Comparison of ENCODE assay signal across 9 mouse cellular contexts in the genomic region with DNA sequence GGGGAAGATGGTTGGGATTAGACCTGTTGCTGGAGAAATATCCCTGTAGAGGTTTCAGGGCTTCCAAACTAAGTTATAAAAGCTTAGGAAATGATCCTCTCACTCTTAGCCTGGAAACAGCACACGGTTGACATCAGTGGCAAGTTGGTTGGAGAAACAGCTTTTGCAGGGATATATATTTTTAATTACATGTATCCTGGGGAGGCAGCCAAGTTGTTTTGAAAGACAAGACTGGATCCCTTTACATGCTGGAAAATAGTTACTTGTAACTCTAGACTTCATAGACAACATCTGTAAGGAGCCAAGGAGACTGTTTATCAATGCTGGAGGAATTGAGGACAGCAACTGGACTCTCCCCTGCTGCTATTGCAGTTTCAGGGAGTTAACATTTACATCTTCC. TPM values are rescaled to one million over a fixed set of nuclear protein-coding genes. Genes with fewer than 3 reads are reported as not detected.
DNase-seq lines count a peak whose midpoint lies in the region; ATAC-seq lines count a peak whose summit lies in the region.
"Had no signal": no experiment of that assay in that cellular context is flagged by ENCODE, and none has a peak within 500 bp of the region (broad histone marks: within the 10 kb centered on the region; RNA-seq: fewer than 3 reads in every experiment).

No protein-coding gene starts in this region.

- H3K4me3 ChIP-seq in lung, embryonic 15.5 days, result peak overlapping the region; percentile 33
- H3K4me3 ChIP-seq in intestine, embryonic 16.5 days (ENCODE audit: low read length), result peak overlapping the region; percentile 37

- peaks cover 23% of the 10 kb centered on the region for H3K4me1 ChIP-seq in lung, embryonic 15.5 days
- peaks cover 28% of the 10 kb centered on the region for H3K4me1 ChIP-seq in intestine, embryonic 16.5 days (ENCODE audit: control insufficient read depth, insufficient read depth, low read length)

- H3K4me2 ChIP-seq in lung, embryonic 15.5 days, result peak overlapping the region; percentile 44
- H3K4me2 ChIP-seq in intestine, embryonic 16.5 days (ENCODE audit: low read depth, low read length), result peak overlapping the region; percentile 38

- DNase-seq in heart, adult 11 months, result peak; percentile 83
- no peak for DNase-seq in heart, adult 9 months (ENCODE audit: low spot score in 2 of 2)
- no peak for DNase-seq in lung, postnatal 4 days
- DNase-seq in skeletal muscle tissue, adult 2 months (ENCODE audit: low read depth, low spot score), result peak; percentile 52
- DNase-seq in left cerebral cortex, adult 8-10 months (ENCODE audit: low spot score in 2 of 2), result no peak
- DNase-seq: cerebellum, adult 9-10 months had no signal

- peak overlapping the region; percentile 19; the same call in 1 of the 2 replicates for H3K9ac ChIP-seq in lung, embryonic 15.5 days
- H3K9ac ChIP-seq in intestine, embryonic 16.5 days (ENCODE audit: low read depth, low read length), result peak overlapping the region; percentile 52; the same call in 1 of the 2 replicates

- H3K36me3 ChIP-seq in lung, embryonic 15.5 days, result 0 out of 2 replicates have a peak, but pooled peaks cover 4% of the 10 kb centered on the region
- no peaks in the 10 kb centered on the region for H3K36me3 ChIP-seq in intestine, embryonic 16.5 days (ENCODE audit: control insufficient read depth, insufficient read depth, low read length)

- peaks cover 6% of the 10 kb centered on the region; the same call in 1 of the 2 replicates for H3K27me3 ChIP-seq in lung, embryonic 15.5 days
- no peaks in the 10 kb centered on the region for H3K27me3 ChIP-seq in intestine, embryonic 16.5 days (replicated peaks; ENCODE audit: control insufficient read depth, insufficient read depth, low read length)

- no peaks in the 10 kb centered on the region for H3K9me3 ChIP-seq in lung, embryonic 15.5 days
- H3K9me3 ChIP-seq in intestine, embryonic 16.5 days (ENCODE audit: control insufficient read depth, low read length), result no peaks in the 10 kb centered on the region

- WGBS in lung, embryonic 15.5 days, result 11% methylated on average over 1 of the region's 1 CpGs
- 33% methylated on average over 1 of the region's 1 CpGs for WGBS in intestine, embryonic 16.5 days

- ATAC-seq in lung, embryonic 15.5 days (ENCODE audit: borderline replicate concordance, extremely low read depth, low FRiP score, low TSS enrichment), result no peak
- ATAC-seq in intestine, embryonic 16.5 days, result no peak
- no peak for ATAC-seq in CD4-positive, CD25-positive, alpha-beta regulatory T cell, adult 4 months

- H3K27ac ChIP-seq in lung, embryonic 15.5 days, result peak overlapping the region; percentile 12; the same call in 1 of the 2 replicates
- H3K27ac ChIP-seq in intestine, embryonic 16.5 days (ENCODE audit: low read length), result peak overlapping the region; percentile 39; the same call in 1 of the 2 replicates

RNA-seq across cellular contexts. Expression of gene Fzd4, which starts 1.9 kb away (rescaled TPM):
- 11.6 and 13.1 TPM in 2 replicates for polyA plus RNA-seq in lung, embryonic 15.5 days (2015; fragmentation: Nextera tagmentation; extraction: Ambion mirVana)
- 7.4 and 8.9 TPM in 2 replicates for polyA plus RNA-seq in intestine, embryonic 16.5 days (2015; fragmentation: Nextera tagmentation; extraction: Ambion mirVana)
- polyA plus RNA-seq in CD4-positive, CD25-positive, alpha-beta regulatory T cell, adult 4 months (2017; shearing (Covaris generic)), result not detected
- 1 to 10 TPM; 6.1 to 7.8 (median 7.1) TPM for total RNA-seq in left cerebral cortex, adult 8-10 months (2022)

RNA-seq across cellular contexts. Expression of gene Tmem135, which starts 2.0 kb away (rescaled TPM):
- 20.0 and 23.2 TPM in 2 replicates for polyA plus RNA-seq in lung, embryonic 15.5 days (2015; fragmentation: Nextera tagmentation; extraction: Ambion mirVana)
- polyA plus RNA-seq in intestine, embryonic 16.5 days (2015; fragmentation: Nextera tagmentation; extraction: Ambion mirVana), result 54.6 and 63.1 TPM in 2 replicates
- 10 to 100 TPM; 20.0 to 25.4 TPM for polyA plus RNA-seq in CD4-positive, CD25-positive, alpha-beta regulatory T cell, adult 4 months (2017; shearing (Covaris generic))
- total RNA-seq in left cerebral cortex, adult 8-10 months (2022), result 10 to 100 TPM; 54.1 to 58.9 (median 56.9) TPM

Comparison
In these comparisons a context has a peak if more than half of its experiments do, and no peak if none do; other contexts are left out.
1. DNase-seq: peak in heart, adult 11 months (single experiment) and skeletal muscle tissue, adult 2 months (single experiment); none in heart, adult 9 months (0 of 2), lung, postnatal 4 days (0 of 2) and left cerebral cortex, adult 8-10 months (0 of 2).